ENCODE assay signal across 16 mouse cellular contexts in the genomic region with DNA sequence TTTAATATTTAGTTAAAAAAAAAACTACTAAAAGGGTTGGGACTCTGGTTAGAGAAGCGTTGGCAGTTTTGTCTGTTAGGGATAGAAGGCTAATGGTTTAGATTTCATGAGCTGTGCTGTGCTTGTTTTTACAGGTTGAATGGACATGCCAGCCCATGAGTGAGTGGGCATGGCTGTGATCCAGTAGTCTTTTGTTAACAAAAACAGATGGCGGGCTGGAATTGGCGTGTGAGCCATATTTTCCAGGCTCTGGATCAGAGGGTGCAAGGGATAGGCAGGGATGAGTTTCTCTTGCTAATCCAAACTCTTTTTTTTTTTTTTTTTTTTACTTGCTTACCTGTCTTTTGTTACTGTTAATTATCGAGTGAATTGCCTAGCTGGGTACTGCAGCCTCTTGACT. TPM values are rescaled to one million over a fixed set of nuclear protein-coding genes. Genes with fewer than 3 reads are reported as not detected.
DNase-seq lines count a peak whose midpoint lies in the region; ATAC-seq and TF ChIP-seq lines count a peak whose summit lies in the region.
"Had no signal": no experiment of that assay in that cellular context is flagged by ENCODE, and none has a peak within 500 bp of the region (broad histone marks: within the 10 kb centered on the region; RNA-seq: fewer than 3 reads in every experiment).

No protein-coding gene starts in this region.

- ATAC-seq in forebrain, embryonic 14.5 days, result peak; percentile 81
- no peak for ATAC-seq in midbrain, postnatal 0 days (ENCODE audit: low FRiP score)
- ATAC-seq: intestine, embryonic 15.5 days had no signal

- H3ac ChIP-seq in myocyte (ENCODE audit: control insufficient read depth, insufficient read length), result no peak overlapping the region

- DNase-seq in forebrain, embryonic 14.5 days (ENCODE audit: low spot score), result peak; percentile 83
- no peak for DNase-seq in forebrain, embryonic 10.5 days (ENCODE audit: extremely low spot score, low spot score)
- peak; percentile 75 for DNase-seq in midbrain, postnatal 0 days (ENCODE audit: low spot score)
- no peak for DNase-seq in midbrain, embryonic 10.5 days (ENCODE audit: low spot score)
- DNase-seq in cerebellum, adult 9-11 months, result peak; percentile 94
- no peak for DNase-seq in gastrocnemius, postnatal 4 days (ENCODE audit: low spot score in 2 of 2)
- DNase-seq in adrenal gland, postnatal 14 days, result no peak
- DNase-seq: adrenal gland, adult 8-10 months; layer of hippocampus, adult 9-11 months; liver, embryonic 13.5 days; thymus, postnatal 36 days had no signal

- H3K9ac ChIP-seq in forebrain, embryonic 14.5 days (ENCODE audit: low read length), result no peak overlapping the region
- H3K9ac ChIP-seq in midbrain, postnatal 0 days (replicated peaks; ENCODE audit: low read length, poor library complexity, severe bottlenecking), result no peak overlapping the region
- H3K9ac ChIP-seq: intestine, embryonic 15.5 days; liver, embryonic 13.5 days had no signal

- TF ChIP-seq CTCF in midbrain, postnatal 0 days (IDR thresholded peaks at IDR 0.05), result no peak

- WGBS in forebrain, embryonic 14.5 days, result 52% methylated on average over 4 of the region's 4 CpGs
- 90% methylated on average over 4 of the region's 4 CpGs for whole genome bisulfite sequencing in forebrain, embryonic 10.5 days
- 81% methylated on average over 4 of the region's 4 CpGs for WGBS in midbrain, postnatal 0 days
- 93% methylated on average over 4 of the region's 4 CpGs for WGBS in midbrain, embryonic 10.5 days

- no peak for TF ChIP-seq POLR2A in myocyte (IDR thresholded peaks at IDR 0.05; ENCODE audit: insufficient read length, low read depth)

- H3K9me3 ChIP-seq in forebrain, embryonic 14.5 days (replicated peaks; ENCODE audit: control insufficient read depth, low read length), result no peaks in the 10 kb centered on the region
- no peaks in the 10 kb centered on the region for H3K9me3 ChIP-seq in forebrain, embryonic 10.5 days
- H3K9me3 ChIP-seq in midbrain, postnatal 0 days (ENCODE audit: low read length), result no peaks in the 10 kb centered on the region
- H3K9me3 ChIP-seq in midbrain, embryonic 10.5 days (replicated peaks), result no peaks in the 10 kb centered on the region
- H3K9me3 ChIP-seq: intestine, embryonic 15.5 days; liver, embryonic 13.5 days had no signal

- H3K79me2 ChIP-seq in myocyte (ENCODE audit: control insufficient read depth, insufficient read depth), result no peaks in the 10 kb centered on the region

- H3K36me3 ChIP-seq in forebrain, embryonic 14.5 days (ENCODE audit: control insufficient read depth, insufficient read depth, low read length), result no peaks in the 10 kb centered on the region
- no peaks in the 10 kb centered on the region for H3K36me3 ChIP-seq in forebrain, embryonic 10.5 days (replicated peaks)
- no peaks in the 10 kb centered on the region for H3K36me3 ChIP-seq in midbrain, postnatal 0 days (ENCODE audit: insufficient read depth, low read length)
- no peaks in the 10 kb centered on the region for H3K36me3 ChIP-seq in midbrain, embryonic 10.5 days
- H3K36me3 ChIP-seq in myocyte (ENCODE audit: control insufficient read depth, insufficient read depth), result no peaks in the 10 kb centered on the region
- H3K36me3 ChIP-seq: intestine, embryonic 15.5 days; liver, embryonic 13.5 days had no signal

- peak overlapping the region; percentile 48; the same call in 1 of the 2 replicates for H3K27ac ChIP-seq in forebrain, embryonic 14.5 days (ENCODE audit: low read depth, low read length)
- H3K27ac ChIP-seq in forebrain, embryonic 10.5 days, result no peak overlapping the region
- H3K27ac ChIP-seq in midbrain, postnatal 0 days (ENCODE audit: low read depth, low read length), result no peak overlapping the region
- no peak overlapping the region for H3K27ac ChIP-seq in midbrain, embryonic 10.5 days (replicated peaks)
- H3K27ac ChIP-seq: intestine, embryonic 15.5 days; liver, embryonic 13.5 days; stomach, postnatal 0 days had no signal

- H3K4me2 ChIP-seq in forebrain, embryonic 14.5 days (ENCODE audit: low read length), result no peak overlapping the region
- H3K4me2 ChIP-seq in midbrain, postnatal 0 days (ENCODE audit: low read depth, low read length, poor library complexity, severe bottlenecking), result no peak overlapping the region
- peak overlapping the region; percentile 22 for H3K4me2 ChIP-seq in myocyte (ENCODE audit: low read depth)
- H3K4me2 ChIP-seq: intestine, embryonic 15.5 days; liver, embryonic 13.5 days; midbrain, embryonic 11.5 days had no signal

- peaks cover 10% of the 10 kb centered on the region; the same call in 1 of the 2 replicates for H3K4me1 ChIP-seq in forebrain, embryonic 14.5 days (ENCODE audit: control insufficient read depth, insufficient read depth, low read length)
- H3K4me1 ChIP-seq in forebrain, embryonic 10.5 days, result no peaks in the 10 kb centered on the region
- no peaks in the 10 kb centered on the region for H3K4me1 ChIP-seq in midbrain, postnatal 0 days (ENCODE audit: insufficient read depth, low read length)
- H3K4me1 ChIP-seq in midbrain, embryonic 10.5 days, result no peaks in the 10 kb centered on the region
- H3K4me1 ChIP-seq: intestine, embryonic 15.5 days; liver, embryonic 13.5 days had no signal

- H3K27me3 ChIP-seq in forebrain, embryonic 14.5 days (replicated peaks; ENCODE audit: control insufficient read depth, insufficient read depth, low read length), result no peaks in the 10 kb centered on the region
- no peaks in the 10 kb centered on the region for H3K27me3 ChIP-seq in forebrain, embryonic 10.5 days (ENCODE audit: poor library complexity, severe bottlenecking)
- H3K27me3 ChIP-seq in midbrain, postnatal 0 days (ENCODE audit: insufficient read depth, low read length), result no peaks in the 10 kb centered on the region
- H3K27me3 ChIP-seq in midbrain, embryonic 10.5 days (ENCODE audit: low read depth, poor library complexity, severe bottlenecking), result no peaks in the 10 kb centered on the region
- H3K27me3 ChIP-seq in myocyte (ENCODE audit: control insufficient read depth, insufficient read depth, insufficient read length), result no peaks in the 10 kb centered on the region
- H3K27me3 ChIP-seq: intestine, embryonic 15.5 days; liver, embryonic 13.5 days had no signal

- no peak overlapping the region for H3K4me3 ChIP-seq in forebrain, embryonic 14.5 days (ENCODE audit: low read depth, low read length)
- no peak overlapping the region for H3K4me3 ChIP-seq in forebrain, embryonic 10.5 days
- H3K4me3 ChIP-seq in midbrain, postnatal 0 days (ENCODE audit: low read depth, low read length), result no peak overlapping the region
- no peak overlapping the region for H3K4me3 ChIP-seq in midbrain, embryonic 10.5 days
- no peak overlapping the region for H3K4me3 ChIP-seq in myocyte
- H3K4me3 ChIP-seq: intestine, embryonic 15.5 days; liver, embryonic 13.5 days had no signal

TF ChIP-seq in myocyte, 11 proteins besides CTCF, POLR2A, EP300 and RAD21:
- TF ChIP-seq REST (IDR thresholded peaks at IDR 0.05; ENCODE audit: insufficient read depth, insufficient read length) (no peak), SRF (IDR thresholded peaks at IDR 0.05; ENCODE audit: control insufficient read depth, insufficient read length, low read depth) (no peak)

RNA-seq across cellular contexts. Expression of gene Anks1b, which starts 38.6 kb away (rescaled TPM):
- polyA plus RNA-seq in forebrain, embryonic 14.5 days (2014; fragmentation: Nextera tagmentation; extraction: Ambion mirVana), result 36.0 and 48.3 TPM in 2 replicates
- polyA plus RNA-seq in forebrain, embryonic 10.5 days (2016; fragmentation: Nextera tagmentation; extraction: Ambion mirVana), result 2.8 and 3.1 TPM in 2 replicates
- total RNA-seq in midbrain, postnatal 0 days (2014; rRNA removed), result 159 and 342 TPM in 2 replicates
- 95.4 and 105 TPM in 2 replicates for polyA plus RNA-seq in midbrain, postnatal 0 days (2015; fragmentation: Nextera tagmentation; extraction: Ambion mirVana)
- 1.6 and 3.8 TPM in 2 replicates for polyA plus RNA-seq in midbrain, embryonic 10.5 days (2016; fragmentation: Nextera tagmentation; extraction: Ambion mirVana)
- polyA plus RNA-seq in myocyte (2012; fragmentation: generic; extraction: Trizol), result 0.13 TPM
- 1 to 10 TPM in 1 of 2 experiments, under 1 TPM in 1; 0.62 to 1.3 TPM for total RNA-seq in gastrocnemius, postnatal 4 days (2021)
- total RNA-seq in adrenal gland, postnatal 14 days (2021), result 1.4 and 1.7 TPM in 2 replicates
- total RNA-seq: granulocyte monocyte progenitor cell, adult 5-6 weeks had no signal

Comparison
In these comparisons a context has a peak if more than half of its experiments do, and no peak if none do; other contexts are left out.
1. DNase-seq: peak in forebrain, embryonic 14.5 days (single experiment), midbrain, postnatal 0 days (single experiment) and cerebellum, adult 9-11 months (single experiment); none in forebrain, embryonic 10.5 days (single experiment), midbrain, embryonic 10.5 days (single experiment), gastrocnemius, postnatal 4 days (0 of 2) and adrenal gland, postnatal 14 days (single experiment).